Mouse (Mus musculus) stomach, postnatal 0 days (tissue): ENCODE measurements around the gene Pla2g2f. TPM values are rescaled to one million over a fixed set of nuclear protein-coding genes. Genes with fewer than 3 reads are reported as not detected.

Experiments used
- ATAC-seq: fragments of 200-750 bp; cut with Nextera tagmentation; 2 replicates; pipeline ENCODE4 v1.8.0; 2017; ENCODE audit not compliant: low FRiP score, low TSS enrichment
- DNase-seq: peaks from one replicate; pipeline ENCODE4 v3.0.0-alpha.2; 2016; ENCODE audit warnings: low spot score
- H3K27ac ChIP-seq: fragments of 300-500 bp; sonication (generic); replicated peaks from 2 replicates; pipeline ENCODE4 v1.5.1; 2014; ENCODE audit warnings: mild to moderate bottlenecking, control low read depth
- H3K27me3 ChIP-seq: fragments of 300-500 bp; sonication (generic); 2 replicates; pipeline ENCODE4 v1.6.1; 2014; ENCODE audit warnings: low read length; ENCODE audit not compliant: control insufficient read depth, insufficient read depth
- H3K36me3 ChIP-seq: fragments of 300-500 bp; sonication (generic); 2 replicates; pipeline ENCODE4 v1.6.1; 2014; ENCODE audit warnings: low read length, mixed read lengths; ENCODE audit not compliant: control insufficient read depth, insufficient read depth
- H3K4me1 ChIP-seq: fragments of 300-500 bp; sonication (generic); replicated peaks from 2 replicates; pipeline ENCODE4 v1.6.1; 2014; ENCODE audit warnings: antibody characterized with exemption; ENCODE audit not compliant: control insufficient read depth, insufficient read depth
- H3K4me2 ChIP-seq: fragments of 300-500 bp; sonication (generic); replicated peaks from 2 replicates; pipeline ENCODE4 v1.6.1; 2014; ENCODE audit warnings: low read depth, mild to moderate bottlenecking, control low read depth, moderate library complexity
- H3K4me3 ChIP-seq: fragments of 300-500 bp; sonication (generic); 2 replicates; pipeline ENCODE4 v1.5.1; 2014; ENCODE audit warnings: low read depth, low read length, control low read depth
- H3K9ac ChIP-seq: fragments of 300-500 bp; sonication (generic); 2 replicates; pipeline ENCODE4 v1.6.1; 2014; ENCODE audit warnings: mild to moderate bottlenecking, low read length, control low read depth, mixed read lengths
- H3K9me3 ChIP-seq: fragments of 300-500 bp; sonication (generic); 2 replicates; pipeline ENCODE4 v1.6.1; 2016; ENCODE audit warnings: low read length; ENCODE audit not compliant: control insufficient read depth
- CTCF ChIP-seq: IDR thresholded peaks from 2 replicates; pipeline ENCODE4 v1.5.1; 2016; ENCODE audit warnings: antibody characterized with exemption, low read depth, mild to moderate bottlenecking, moderate library complexity
- EP300 ChIP-seq: optimal IDR thresholded peaks from 2 replicates; pipeline ENCODE3; 2016; ENCODE audit warnings: antibody characterized with exemption
- WGBS: fragments of 180-500 bp; shearing (Covaris S2); extraction: QIAGEN DNeasy Blood & Tissue Kit; methylation state at CpG from one replicate; pipeline ENCODE4 v1.1.7; 2014; 5-methylcytosine and 5-hydroxymethylcytosine counted together
- polyA plus RNA-seq: library from polyadenylated mRNA; unstranded; fragments of >200 nt; fragmentation: Nextera tagmentation; extraction: Ambion mirVana; gene quantifications from 2 replicates; pipeline ENCODE4 v1.2.1, GENCODE M21; 2015

Pla2g2f gene
- polyA plus RNA-seq, 1 experiment from 2014 or later = 8.7 TPM

GRCm38 (mm10) chr4:138711051-138711820 is 46.2 kb downstream of the Pla2g2f start:
- no peaks in the 10 kb centered on the region for H3K4me1 ChIP-seq
- TF ChIP-seq EP300 (no peak), CTCF (no peak)
- no peak overlapping the region for H3K9ac ChIP-seq
- H3K9me3 ChIP-seq = no peaks in the 10 kb centered on the region
- H3K27me3 ChIP-seq = no peaks in the 10 kb centered on the region
- H3K4me2 ChIP-seq = no peak overlapping the region
- no peak overlapping the region for H3K4me3 ChIP-seq
- H3K27ac ChIP-seq = no peak overlapping the region
- DNase-seq (no peak), ATAC-seq (no peak)
- H3K36me3 ChIP-seq = no peaks in the 10 kb centered on the region
- 59% methylated on average over 17 of the region's 17 CpGs for whole genome bisulfite sequencing

- TF ChIP-seq EP300 (no peak), CTCF (no peak)
Observed at GRCm38 (mm10) chr4:138710633-138711032, 46.8 kb downstream of the Pla2g2f start.

GRCm38 (mm10) chr4:138709944-138710343 is 47.5 kb downstream of the Pla2g2f start:
- Histone ChIP-seq H3K4me2 (no peak overlapping the region), H3K9me3 (no peaks in the 10 kb centered on the region), H3K4me1 (no peaks in the 10 kb centered on the region), H3K9ac (no peak overlapping the region), H3K4me3 (no peak overlapping the region), H3K27ac (no peak overlapping the region), H3K36me3 (no peaks in the 10 kb centered on the region), H3K27me3 (no peaks in the 10 kb centered on the region)
- ATAC-seq (no peak), DNase-seq (no peak)
- 75% methylated on average over 7 of the region's 7 CpGs for WGBS
- no peak for TF ChIP-seq CTCF
- TF ChIP-seq EP300 = no peak

More at GRCm38 (mm10) chr4:138710633-138711032, 46.8 kb downstream of the Pla2g2f start:
- Histone ChIP-seq H3K27ac (no peak overlapping the region), H3K4me3 (no peak overlapping the region), H3K4me1 (no peaks in the 10 kb centered on the region), H3K9me3 (no peaks in the 10 kb centered on the region), H3K27me3 (no peaks in the 10 kb centered on the region), H3K4me2 (no peak overlapping the region), H3K9ac (no peak overlapping the region), H3K36me3 (no peaks in the 10 kb centered on the region)
- ATAC-seq = no peak
- WGBS = 85% methylated on average over 11 of the region's 11 CpGs
- no peak for DNase-seq

- WGBS = 78% methylated on average over 11 of the region's 11 CpGs
- no peaks in the 10 kb centered on the region for H3K4me1 ChIP-seq
- H3K27me3 ChIP-seq = no peaks in the 10 kb centered on the region
- TF ChIP-seq CTCF (no peak), EP300 (no peak)
- H3K27ac ChIP-seq = no peak overlapping the region
- H3K9me3 ChIP-seq = no peaks in the 10 kb centered on the region
- no peak overlapping the region for H3K9ac ChIP-seq
- no peak overlapping the region for H3K4me3 ChIP-seq
- ATAC-seq (no peak), DNase-seq (no peak)
- H3K36me3 ChIP-seq = no peaks in the 10 kb centered on the region
- no peak overlapping the region for H3K4me2 ChIP-seq
Observed at GRCm38 (mm10) chr4:138709246-138709645, 48.2 kb downstream of the Pla2g2f start.

- H3K27ac ChIP-seq = no peak overlapping the region
- no peak overlapping the region for H3K4me2 ChIP-seq
- H3K4me3 ChIP-seq = no peak overlapping the region
- H3K4me1 ChIP-seq = no peaks in the 10 kb centered on the region
- H3K9me3 ChIP-seq = no peaks in the 10 kb centered on the region
- 8% methylated on average over 7 of the region's 7 CpGs for WGBS
- TF ChIP-seq EP300 (no peak), CTCF (peak; percentile 83)
- no peak overlapping the region for H3K9ac ChIP-seq
- no peaks in the 10 kb centered on the region for H3K27me3 ChIP-seq
- DNase-seq (peak; percentile 84), ATAC-seq (peak; percentile 76)
- no peaks in the 10 kb centered on the region for H3K36me3 ChIP-seq
Observed at GRCm38 (mm10) chr4:138708636-138709035, 48.8 kb downstream of the Pla2g2f start.

GRCm38 (mm10) chr4:138706620-138707019 is 50.8 kb downstream of the Pla2g2f start:
- H3K4me2 ChIP-seq = no peak overlapping the region
- H3K27ac ChIP-seq = no peak overlapping the region
- no peaks in the 10 kb centered on the region for H3K4me1 ChIP-seq
- no peaks in the 10 kb centered on the region for H3K9me3 ChIP-seq
- no peaks in the 10 kb centered on the region for H3K27me3 ChIP-seq
- 92% methylated on average over 7 of the region's 8 CpGs for WGBS
- H3K36me3 ChIP-seq = no peaks in the 10 kb centered on the region
- no peak overlapping the region for H3K4me3 ChIP-seq
- DNase-seq = no peak
- TF ChIP-seq CTCF = no peak
- TF ChIP-seq EP300 = no peak
- no peak for ATAC-seq
- H3K9ac ChIP-seq = no peak overlapping the region
